Mouse (Mus musculus) forebrain, embryonic 15.5 days (tissue): ENCODE results near the gene Ube2t. TPM values are rescaled to one million over a fixed set of nuclear protein-coding genes. Genes with fewer than 3 reads are reported as not detected.

Experiments
- ATAC-seq: fragments of 200-750 bp; cut with Nextera tagmentation; replicated peaks from 2 replicates; pipeline ENCODE4 v1.8.0; 2017; ENCODE audit warnings: mild to moderate bottlenecking, moderate TSS enrichment, moderate library complexity
- H3K27ac ChIP-seq: fragments of 300-500 bp; sonication (generic); replicated peaks from 2 replicates; pipeline ENCODE4 v1.5.1; 2015; ENCODE audit warnings: mild to moderate bottlenecking, inconsistent platforms
- H3K27me3 ChIP-seq: fragments of 300-500 bp; sonication (generic); 2 replicates; pipeline ENCODE4 v1.6.1; 2015; ENCODE audit warnings: inconsistent platforms
- H3K36me3 ChIP-seq: fragments of 300-500 bp; sonication (generic); 2 replicates; pipeline ENCODE4 v1.6.1; 2015; ENCODE audit warnings: mild to moderate bottlenecking, inconsistent platforms
- H3K4me1 ChIP-seq: fragments of 300-500 bp; sonication (generic); 2 replicates; pipeline ENCODE4 v1.6.1; 2015; ENCODE audit warnings: inconsistent platforms
- H3K4me2 ChIP-seq: fragments of 300-500 bp; sonication (generic); replicated peaks from 2 replicates; pipeline ENCODE4 v1.6.1; 2015; ENCODE audit warnings: mild to moderate bottlenecking, inconsistent platforms
- H3K4me3 ChIP-seq: fragments of 300-500 bp; sonication (generic); 2 replicates; pipeline ENCODE4 v1.5.1; 2015; ENCODE audit warnings: mild to moderate bottlenecking, inconsistent platforms
- H3K9ac ChIP-seq: fragments of 300-500 bp; sonication (generic); replicated peaks from 2 replicates; pipeline ENCODE4 v1.6.1; 2015; ENCODE audit warnings: mild to moderate bottlenecking, inconsistent platforms
- H3K9me3 ChIP-seq: fragments of 300-500 bp; sonication (generic); 2 replicates; pipeline ENCODE4 v1.6.1; 2016; ENCODE audit warnings: inconsistent platforms
- WGBS: fragments of 180-500 bp; shearing (Covaris S2); methylation state at CpG from one replicate; pipeline ENCODE4 v1.1.7; 2015; ENCODE audit warnings: mixed read lengths; 5-methylcytosine and 5-hydroxymethylcytosine counted together
- polyA plus RNA-seq: library from polyadenylated mRNA; unstranded; fragments of >200 nt; fragmentation: Nextera tagmentation; extraction: Ambion mirVana; gene quantifications from 2 replicates; pipeline ENCODE4 v1.2.1, GENCODE M21; 2015

The Ube2t gene
- polyA plus RNA-seq, 1 experiment from 2014 or later, result 26.8 TPM

- no peaks in the 10 kb centered on the region for H3K36me3 ChIP-seq
- no peak for ATAC-seq
- H3K4me3 ChIP-seq, result no peak overlapping the region
- H3K27ac ChIP-seq, result no peak overlapping the region
- H3K27me3 ChIP-seq, result no peaks in the 10 kb centered on the region
- no peak overlapping the region for H3K4me2 ChIP-seq
- 0 out of 2 replicates have a peak, but pooled peaks cover 3% of the 10 kb centered on the region for H3K4me1 ChIP-seq
- H3K9me3 ChIP-seq, result no peaks in the 10 kb centered on the region
- 88% methylated on average over 7 of the region's 7 CpGs for WGBS
- no peak overlapping the region for H3K9ac ChIP-seq
Measured at GRCm38 (mm10) chr1:134996471-134996870, 34.1 kb downstream of the Ube2t start.

GRCm38 (mm10) chr1:134997568-134997967 is 35.2 kb downstream of the Ube2t start:
- Histone ChIP-seq H3K9ac (no peak overlapping the region), H3K4me2 (no peak overlapping the region), H3K27me3 (no peaks in the 10 kb centered on the region), H3K36me3 (no peaks in the 10 kb centered on the region), H3K4me3 (no peak overlapping the region), H3K4me1 (0 out of 2 replicates have a peak, but pooled peaks cover 3% of the 10 kb centered on the region), H3K27ac (no peak overlapping the region), H3K9me3 (no peaks in the 10 kb centered on the region)
- WGBS, result 82% methylated on average over 5 of the region's 5 CpGs
- ATAC-seq, result no peak

- H3K9ac ChIP-seq, result no peak overlapping the region
- no peaks in the 10 kb centered on the region for H3K27me3 ChIP-seq
- H3K4me2 ChIP-seq, result no peak overlapping the region
- no peaks in the 10 kb centered on the region for H3K36me3 ChIP-seq
- H3K9me3 ChIP-seq, result no peaks in the 10 kb centered on the region
- 0 out of 2 replicates have a peak, but pooled peaks cover 3% of the 10 kb centered on the region for H3K4me1 ChIP-seq
- 84% methylated on average over 8 of the region's 8 CpGs for WGBS
- H3K27ac ChIP-seq, result no peak overlapping the region
- no peak for ATAC-seq
- H3K4me3 ChIP-seq, result no peak overlapping the region
Measured at GRCm38 (mm10) chr1:134998231-134998630, 35.9 kb downstream of the Ube2t start.

- no peaks in the 10 kb centered on the region for H3K27me3 ChIP-seq
- H3K4me1 ChIP-seq, result 0 out of 2 replicates have a peak, but pooled peaks cover under 1% of the 10 kb centered on the region
- no peaks in the 10 kb centered on the region for H3K36me3 ChIP-seq
- H3K9ac ChIP-seq, result no peak overlapping the region
- ATAC-seq, result no peak
- H3K9me3 ChIP-seq, result no peaks in the 10 kb centered on the region
- no peak overlapping the region for H3K4me2 ChIP-seq
- H3K4me3 ChIP-seq, result no peak overlapping the region
- no peak overlapping the region for H3K27ac ChIP-seq
- 88% methylated on average over 9 of the region's 9 CpGs for WGBS
Measured at GRCm38 (mm10) chr1:135000527-135000926, 38.2 kb downstream of the Ube2t start.

GRCm38 (mm10) chr1:135003346-135003745 is 41.0 kb downstream of the Ube2t start:
- Histone ChIP-seq H3K4me3 (no peak overlapping the region), H3K36me3 (no peaks in the 10 kb centered on the region), H3K9me3 (no peaks in the 10 kb centered on the region), H3K4me1 (no peaks in the 10 kb centered on the region), H3K4me2 (no peak overlapping the region), H3K27ac (no peak overlapping the region), H3K9ac (no peak overlapping the region), H3K27me3 (no peaks in the 10 kb centered on the region)
- whole genome bisulfite sequencing, result 55% methylated on average over 4 of the region's 4 CpGs
- ATAC-seq, result no peak

GRCm38 (mm10) chr1:135005696-135006095 is 43.3 kb downstream of the Ube2t start:
- 41% methylated on average over 7 of the region's 7 CpGs for WGBS
- ATAC-seq, result no peak

GRCm38 (mm10) chr1:135009833-135010232 is 47.5 kb downstream of the Ube2t start:
- H3K27me3 ChIP-seq, result no peaks in the 10 kb centered on the region
- peaks cover 3% of the 10 kb centered on the region; the same call in 1 of the 2 replicates for H3K4me1 ChIP-seq
- WGBS, result 88% methylated on average over 3 of the region's 3 CpGs
- ATAC-seq, result no peak
- no peak overlapping the region for H3K4me2 ChIP-seq
- H3K36me3 ChIP-seq, result no peaks in the 10 kb centered on the region
- no peak overlapping the region for H3K4me3 ChIP-seq
- no peak overlapping the region for H3K9ac ChIP-seq
- no peak overlapping the region for H3K27ac ChIP-seq
- no peaks in the 10 kb centered on the region for H3K9me3 ChIP-seq

More at GRCm38 (mm10) chr1:135005696-135006095, 43.3 kb downstream of the Ube2t start:
- H3K4me3 ChIP-seq, result no peak overlapping the region
- H3K4me1 ChIP-seq, result no peaks in the 10 kb centered on the region
- no peak overlapping the region for H3K27ac ChIP-seq
- no peaks in the 10 kb centered on the region for H3K9me3 ChIP-seq
- H3K27me3 ChIP-seq, result no peaks in the 10 kb centered on the region
- no peak overlapping the region for H3K9ac ChIP-seq
- no peak overlapping the region for H3K4me2 ChIP-seq
- no peaks in the 10 kb centered on the region for H3K36me3 ChIP-seq

- Histone ChIP-seq H3K27me3 (no peaks in the 10 kb centered on the region), H3K9me3 (no peaks in the 10 kb centered on the region), H3K36me3 (no peaks in the 10 kb centered on the region), H3K4me3 (no peak overlapping the region), H3K4me1 (peaks cover 3% of the 10 kb centered on the region; the same call in 1 of the 2 replicates), H3K9ac (no peak overlapping the region), H3K27ac (no peak overlapping the region), H3K4me2 (no peak overlapping the region)
- 73% methylated on average over 5 of the region's 5 CpGs for WGBS
- ATAC-seq, result no peak
Measured at GRCm38 (mm10) chr1:135011912-135012311, 49.5 kb downstream of the Ube2t start.

GRCm38 (mm10) chr1:135012472-135012871 is 50.1 kb downstream of the Ube2t start:
- no peaks in the 10 kb centered on the region for H3K9me3 ChIP-seq
- 72% methylated on average over 9 of the region's 9 CpGs for WGBS
- no peak for ATAC-seq

GRCm38 (mm10) chr1:135014921-135015445 is 52.6 kb downstream of the Ube2t start:
- H3K27me3 ChIP-seq, result no peaks in the 10 kb centered on the region
- H3K36me3 ChIP-seq, result no peaks in the 10 kb centered on the region
- no peak overlapping the region for H3K9ac ChIP-seq
- H3K4me1 ChIP-seq, result peaks cover 16% of the 10 kb centered on the region
- H3K27ac ChIP-seq, result no peak overlapping the region
- no peak overlapping the region for H3K4me2 ChIP-seq
- H3K4me3 ChIP-seq, result no peak overlapping the region
- 77% methylated on average over 10 of the region's 10 CpGs for WGBS
- H3K9me3 ChIP-seq, result no peaks in the 10 kb centered on the region
- ATAC-seq, result no peak

More at GRCm38 (mm10) chr1:135012472-135012871, 50.1 kb downstream of the Ube2t start:
- H3K36me3 ChIP-seq, result no peaks in the 10 kb centered on the region
- no peak overlapping the region for H3K9ac ChIP-seq
- H3K27ac ChIP-seq, result no peak overlapping the region; the same call in 1 of the 2 replicates
- H3K4me3 ChIP-seq, result no peak overlapping the region
- peaks cover 3% of the 10 kb centered on the region; the same call in 1 of the 2 replicates for H3K4me1 ChIP-seq
- H3K4me2 ChIP-seq, result no peak overlapping the region
- no peaks in the 10 kb centered on the region for H3K27me3 ChIP-seq

GRCm38 (mm10) chr1:135016907-135017655 is 54.7 kb downstream of the Ube2t start:
- Histone ChIP-seq H3K36me3 (no peaks in the 10 kb centered on the region), H3K4me1 (peaks cover 26% of the 10 kb centered on the region), H3K4me2 (no peak overlapping the region), H3K9ac (no peak overlapping the region), H3K27me3 (no peaks in the 10 kb centered on the region), H3K27ac (no peak overlapping the region), H3K9me3 (no peaks in the 10 kb centered on the region), H3K4me3 (no peak overlapping the region)
- 86% methylated on average over 10 of the region's 10 CpGs for WGBS
- no peak for ATAC-seq

- H3K27me3 ChIP-seq, result no peaks in the 10 kb centered on the region
- no peaks in the 10 kb centered on the region for H3K36me3 ChIP-seq
- H3K4me2 ChIP-seq, result no peak overlapping the region
- peaks cover 23% of the 10 kb centered on the region for H3K4me1 ChIP-seq
- no peak overlapping the region for H3K9ac ChIP-seq
- 93% methylated on average over 2 of the region's 2 CpGs for WGBS
- no peak overlapping the region for H3K27ac ChIP-seq
- ATAC-seq, result no peak
- H3K9me3 ChIP-seq, result no peaks in the 10 kb centered on the region
- no peak overlapping the region for H3K4me3 ChIP-seq
Measured at GRCm38 (mm10) chr1:135017656-135018015, 55.3 kb downstream of the Ube2t start.
